Mouse (Mus musculus) layer of hippocampus, adult 8-10 months (tissue): Measurements from ENCODE around the gene Nova2. TPM values are rescaled to one million over a fixed set of nuclear protein-coding genes. Genes with fewer than 3 reads are reported as not detected.

Experiments
- DNase-seq, 2 experiments: peaks; one replicate each; pipeline ENCODE4 v3.0.0; 2022; ENCODE audit warnings: low spot score in 2 of 2
- total RNA-seq, 4 experiments: library from RNA; stranded (reverse); gene quantifications; 2 replicates each; pipeline ENCODE4 v1.2.4; 2022

Nova2 gene
- total RNA-seq, 4 experiments from 2014 or later: 71.3 to 76.7 (median 74.6) TPM

DNA sequence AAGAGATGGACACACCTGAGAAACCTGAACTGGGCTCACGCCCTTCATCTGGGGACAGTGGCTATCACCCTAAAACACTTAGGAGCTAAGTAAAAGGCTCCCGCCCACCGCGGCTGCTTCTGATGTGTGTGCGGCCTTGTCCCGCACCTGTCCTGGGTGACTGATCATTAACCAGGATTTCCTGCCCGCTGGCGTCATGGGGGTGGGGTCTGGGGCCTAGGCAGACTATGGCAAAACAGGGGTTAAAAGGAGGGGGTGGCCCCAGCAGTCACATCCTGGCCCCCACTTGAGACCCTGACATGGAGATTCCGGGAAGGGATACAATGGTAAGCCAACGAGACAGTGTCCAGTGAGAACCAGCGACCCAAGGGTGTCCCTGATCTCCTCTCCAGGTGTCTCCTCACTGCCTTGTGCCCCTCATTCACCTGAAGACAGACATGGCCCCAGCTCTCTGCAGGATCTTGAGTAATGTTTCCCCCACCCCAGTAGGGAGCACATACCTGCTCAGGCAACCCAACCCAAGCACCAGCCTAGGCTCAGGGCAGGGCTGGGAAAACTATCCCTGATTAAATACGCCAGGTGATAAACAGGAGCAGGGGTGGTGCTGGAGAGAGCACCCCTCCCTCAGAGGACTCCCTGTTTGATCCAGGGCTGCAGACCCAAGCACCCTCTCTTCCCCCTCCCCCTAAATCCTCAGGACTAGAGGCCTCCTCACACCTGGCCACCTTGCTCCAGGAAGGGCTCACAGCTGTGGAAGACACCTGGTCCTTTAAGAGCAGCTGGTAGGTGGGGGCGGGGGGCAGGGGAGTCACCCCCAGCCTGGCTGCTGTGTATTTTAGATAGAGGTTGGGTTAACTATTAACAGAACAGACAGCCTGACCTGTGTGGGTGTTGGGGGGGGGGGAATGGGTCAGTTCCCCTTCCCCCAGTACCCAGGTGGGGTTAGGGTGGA, 81.6 kb downstream of the Nova2 start:
- no peak for DNase-seq

DNA sequence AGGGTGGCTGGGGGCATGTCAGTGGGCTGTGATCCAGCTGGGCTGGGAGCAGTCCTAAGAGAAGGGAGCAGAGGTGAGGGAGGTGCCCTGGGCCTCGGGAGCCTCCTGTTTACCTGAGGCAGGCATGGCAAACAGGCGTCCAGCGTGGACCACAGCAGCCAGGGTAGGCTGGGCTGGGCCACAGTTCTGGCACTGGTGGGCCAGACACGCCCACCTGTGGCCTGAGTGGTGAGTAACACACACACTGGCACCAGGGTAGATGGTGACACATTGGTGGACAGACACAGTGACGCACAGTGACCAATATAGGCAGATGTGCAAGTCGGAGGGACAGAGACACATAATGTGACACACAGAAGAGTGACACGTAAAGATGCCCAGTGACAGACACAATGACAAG, 84.9 kb downstream of the Nova2 start:
- no peak for DNase-seq

GRCm38 (mm10) chr7:19012025-19012621, 86.4 kb downstream of the Nova2 start:
- DNase-seq: no peak

GRCm38 (mm10) chr7:19012882-19013281, 87.2 kb downstream of the Nova2 start:
- no peak for DNase-seq

- DNase-seq: no peak
These were observed 88.8 kb downstream of the Nova2 start for GRCm38 (mm10) chr7:19014452-19014851.

Other genes starting within 250 kb of the Nova2 start
- gene Psg20, start 239.7 kb upstream of the Nova2 start, total RNA-seq: not detected
- not detected for gene Psg22, start 207.8 kb upstream of the Nova2 start, total RNA-seq
- not detected for gene Psg19, start 127.4 kb upstream of the Nova2 start, total RNA-seq
- under 1 TPM in 1 of 4 experiments, not detected in 3; 0.14 TPM for gene Psg17, start 104.3 kb upstream of the Nova2 start, total RNA-seq
- gene Mill2, start 85.9 kb upstream of the Nova2 start, total RNA-seq: 1 to 10 TPM; 1.9 to 2.6 (median 2.2) TPM
- gene Pglyrp1, start 54.6 kb upstream of the Nova2 start, total RNA-seq: 10 to 100 TPM; 11.2 to 15.5 (median 13.4) TPM
- gene Ccdc61, start 15.5 kb upstream of the Nova2 start, total RNA-seq: 10 to 100 TPM in 2 of 4 experiments, 1 to 10 TPM in 2; 9.4 to 14.3 (median 11.4) TPM
- 1 to 10 TPM in 1 of 4 experiments, under 1 TPM in 2, not detected in 1; 0.60 to 1.5 (median 0.91) TPM for gene Nanos2, start 61.5 kb downstream of the Nova2 start, total RNA-seq
- gene Mypop, start 65.4 kb downstream of the Nova2 start, total RNA-seq: 10 to 100 TPM; 42.4 to 49.6 (median 45.8) TPM
- 10 to 100 TPM; 47.6 to 49.2 (median 47.9) TPM for gene Irf2bp1, start 78.2 kb downstream of the Nova2 start, total RNA-seq
- not detected for gene Foxa3, start 97.7 kb downstream of the Nova2 start, total RNA-seq
- gene Sympk, start 98.5 kb downstream of the Nova2 start, total RNA-seq: 100 to 1,000 TPM; 100 to 113 (median 109) TPM
- gene Rsph6a, start 128.8 kb downstream of the Nova2 start, total RNA-seq: under 1 TPM in 2 of 4 experiments, not detected in 2; 0.41 to 0.61 TPM
- gene Dmwd, start 150.3 kb downstream of the Nova2 start, total RNA-seq: 100 to 1,000 TPM; 136 to 144 (median 141) TPM
- 10 to 100 TPM; 35.6 to 55.8 (median 45.3) TPM for gene Dmpk, start 158.0 kb downstream of the Nova2 start, total RNA-seq
- gene Six5, start 168.7 kb downstream of the Nova2 start, total RNA-seq: 1 to 10 TPM; 2.0 to 3.7 (median 3.6) TPM
- under 1 TPM; 0.18 to 0.57 (median 0.31) TPM for gene Gm4969, start 192.5 kb downstream of the Nova2 start, total RNA-seq
- gene Fbxo46, start 194.0 kb downstream of the Nova2 start, total RNA-seq: 10 to 100 TPM; 13.3 to 15.1 (median 14.4) TPM
- 10 to 100 TPM; 18.6 to 20.9 (median 20.4) TPM for gene Qpctl, start 223.4 kb downstream of the Nova2 start, total RNA-seq
- gene Snrpd2, start 223.8 kb downstream of the Nova2 start, total RNA-seq: 10 to 100 TPM; 75.6 to 82.3 (median 78.2) TPM
- gene Gipr, start 240.2 kb downstream of the Nova2 start, total RNA-seq: 1 to 10 TPM; 1.0 to 1.5 (median 1.2) TPM